Mouse (Mus musculus): ENCODE measurements at regions not wholly inside any gene's neighbourhood (a gene's known extent, or its start where the extent isn't known, plus 50 kb on each side); places are given as distances from the start of the nearest gene placed in this dataset.

DNA sequence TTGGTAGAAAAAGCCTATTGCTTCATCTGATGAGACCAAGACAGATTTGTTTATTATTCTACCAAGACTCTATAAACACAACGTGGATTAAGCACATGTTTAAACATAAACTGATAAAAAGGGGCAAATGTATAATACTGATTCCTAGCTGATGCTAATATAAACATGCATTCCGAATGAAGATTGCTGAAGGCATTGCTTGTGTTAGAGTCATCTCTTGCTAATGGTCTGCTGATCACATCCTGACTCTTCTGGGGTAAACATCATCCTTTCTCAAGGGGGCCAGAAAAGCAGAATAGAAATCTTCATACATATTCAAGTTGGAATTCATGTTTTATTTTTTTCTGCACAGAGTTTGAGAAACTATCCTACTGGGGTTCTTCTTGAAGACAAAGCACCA, 369.6 kb downstream of the Epha7 start:
- Histone ChIP-seq H3K4me1 (replicated peaks; ENCODE audit: control insufficient read depth, insufficient read depth, low read length) (peaks cover 3% of the 10 kb centered on the region; the same call in 1 of the 2 replicates), H3K27me3 (ENCODE audit: control insufficient read depth, insufficient read depth, low read depth, low read length) (no peaks in the 10 kb centered on the region), H3K9ac (ENCODE audit: low read length) (no peak overlapping the region), H3K9me3 (ENCODE audit: control insufficient read depth, low read length) (no peaks in the 10 kb centered on the region; the same call in 1 of the 2 replicates), H3K4me3 (ENCODE audit: low read length) (no peak overlapping the region), H3K27ac (ENCODE audit: low read length) (no peak overlapping the region), H3K36me3 (ENCODE audit: control insufficient read depth, insufficient read depth, low read length) (no peaks in the 10 kb centered on the region), H3K4me2 (ENCODE audit: low read depth, low read length) (no peak overlapping the region)
- ATAC-seq (ENCODE audit: low read depth) = peak; percentile 20; the same call in 1 of the 2 replicates
- WGBS = 40% methylated on average over 2 of the region's 2 CpGs

DNA sequence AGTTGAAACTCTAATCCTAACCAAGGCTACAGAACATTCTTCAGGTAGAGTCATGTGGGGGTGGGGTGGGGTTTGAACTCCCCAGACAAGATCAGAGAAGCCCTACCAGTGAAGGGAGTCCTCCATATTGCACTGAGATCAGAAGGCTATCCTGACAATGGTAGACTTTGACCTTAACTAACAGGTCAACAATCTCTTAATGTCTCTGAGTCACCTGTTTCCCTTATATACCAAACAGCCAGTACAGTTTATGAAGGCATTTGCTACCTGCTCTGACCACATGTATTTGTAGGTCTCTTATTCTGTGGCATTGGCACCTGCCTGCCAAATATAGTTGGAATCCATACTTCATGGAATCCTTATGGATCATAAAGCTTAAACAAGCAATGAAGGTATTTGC, 370.5 kb downstream of the Epha7 start:
- Histone ChIP-seq H3K4me2 (ENCODE audit: low read depth, low read length) (no peak overlapping the region), H3K27me3 (ENCODE audit: control insufficient read depth, insufficient read depth, low read depth, low read length) (no peaks in the 10 kb centered on the region), H3K9ac (ENCODE audit: low read length) (no peak overlapping the region), H3K27ac (ENCODE audit: low read length) (no peak overlapping the region), H3K4me1 (replicated peaks; ENCODE audit: control insufficient read depth, insufficient read depth, low read length) (peaks cover 3% of the 10 kb centered on the region; the same call in 1 of the 2 replicates), H3K9me3 (ENCODE audit: control insufficient read depth, low read length) (no peaks in the 10 kb centered on the region; the same call in 1 of the 2 replicates), H3K4me3 (ENCODE audit: low read length) (no peak overlapping the region), H3K36me3 (ENCODE audit: control insufficient read depth, insufficient read depth, low read length) (no peaks in the 10 kb centered on the region)
- no peak for ATAC-seq (ENCODE audit: low read depth)

DNA sequence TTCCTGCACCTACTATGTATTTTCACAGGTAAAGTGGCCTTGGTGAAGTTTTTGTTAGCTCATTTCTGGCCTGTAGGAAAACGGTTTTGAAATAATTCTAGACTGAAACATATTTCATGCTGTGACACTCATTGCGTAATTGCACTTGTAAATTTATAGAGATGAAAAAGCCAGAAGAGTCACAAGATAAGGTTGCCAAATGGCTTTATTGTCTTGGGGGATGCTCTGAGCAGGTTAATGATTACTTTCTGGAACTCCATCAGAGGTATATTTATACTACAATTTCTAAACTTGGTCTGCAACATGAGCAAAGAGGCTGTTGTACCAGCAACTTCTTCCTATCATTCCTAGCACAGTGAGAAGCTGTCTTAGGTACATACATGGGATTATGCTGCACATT, 370.9 kb downstream of the Epha7 start:
- ATAC-seq (ENCODE audit: low read depth) = no peak
- no peaks in the 10 kb centered on the region for H3K27me3 ChIP-seq (ENCODE audit: control insufficient read depth, insufficient read depth, low read depth, low read length)
- no peak overlapping the region for H3K27ac ChIP-seq (ENCODE audit: low read length)
- no peaks in the 10 kb centered on the region; the same call in 1 of the 2 replicates for H3K9me3 ChIP-seq (ENCODE audit: control insufficient read depth, low read length)
- H3K4me1 ChIP-seq (replicated peaks; ENCODE audit: control insufficient read depth, insufficient read depth, low read length) = peaks cover 3% of the 10 kb centered on the region; the same call in 1 of the 2 replicates
- WGBS = 72% methylated on average over 2 of the region's 2 CpGs
- no peak overlapping the region for H3K4me2 ChIP-seq (ENCODE audit: low read depth, low read length)
- no peak overlapping the region for H3K9ac ChIP-seq (ENCODE audit: low read length)
- no peaks in the 10 kb centered on the region for H3K36me3 ChIP-seq (ENCODE audit: control insufficient read depth, insufficient read depth, low read length)
- H3K4me3 ChIP-seq (ENCODE audit: low read length) = no peak overlapping the region

DNA sequence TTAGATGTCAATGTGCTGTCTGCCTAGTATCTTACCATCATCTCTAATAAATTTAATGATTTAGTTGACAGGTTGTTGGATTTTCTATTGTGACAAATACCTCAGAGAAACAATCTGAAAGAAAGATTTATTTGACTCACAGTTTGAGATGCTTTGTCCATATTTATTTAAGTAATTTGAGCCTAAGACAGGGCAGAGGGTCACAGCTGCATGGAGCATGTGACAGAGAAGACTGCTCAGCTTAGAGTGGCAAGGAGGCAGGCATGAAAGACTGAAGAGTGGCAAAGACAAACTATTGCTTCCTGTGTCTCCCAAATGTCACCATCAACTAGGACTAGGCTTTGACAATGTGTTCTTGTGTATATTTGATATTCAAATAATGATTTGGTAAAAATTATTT, 388.0 kb downstream of the Epha7 start:
- Histone ChIP-seq H3K4me3 (ENCODE audit: low read length) (no peak overlapping the region), H3K9ac (ENCODE audit: low read length) (no peak overlapping the region), H3K27ac (ENCODE audit: low read length) (no peak overlapping the region), H3K9me3 (ENCODE audit: control insufficient read depth, low read length) (no peaks in the 10 kb centered on the region), H3K4me2 (ENCODE audit: low read depth, low read length) (no peak overlapping the region), H3K4me1 (replicated peaks; ENCODE audit: control insufficient read depth, insufficient read depth, low read length) (no peaks in the 10 kb centered on the region), H3K36me3 (ENCODE audit: control insufficient read depth, insufficient read depth, low read length) (no peaks in the 10 kb centered on the region), H3K27me3 (ENCODE audit: control insufficient read depth, insufficient read depth, low read depth, low read length) (no peaks in the 10 kb centered on the region)
- ATAC-seq (ENCODE audit: low read depth) = no peak
